Mouse (Mus musculus) thymus, postnatal 4 days (tissue): ENCODE measurements at regions not wholly inside any gene's neighbourhood (a gene's known extent, or its start where the extent isn't known, plus 50 kb on each side); places are given as distances from the start of the nearest gene placed in this dataset.

Experiments used
- DNase-seq: peaks from one replicate; pipeline ENCODE4 v3.0.0; 2021

- no peak for DNase-seq
Observed at GRCm38 (mm10) chr14:25354288-25354850, 104.6 kb upstream of the Zmiz1 start.

- no peak for DNase-seq
Observed at GRCm38 (mm10) chr14:25357805-25358204, 101.2 kb upstream of the Zmiz1 start.

DNA sequence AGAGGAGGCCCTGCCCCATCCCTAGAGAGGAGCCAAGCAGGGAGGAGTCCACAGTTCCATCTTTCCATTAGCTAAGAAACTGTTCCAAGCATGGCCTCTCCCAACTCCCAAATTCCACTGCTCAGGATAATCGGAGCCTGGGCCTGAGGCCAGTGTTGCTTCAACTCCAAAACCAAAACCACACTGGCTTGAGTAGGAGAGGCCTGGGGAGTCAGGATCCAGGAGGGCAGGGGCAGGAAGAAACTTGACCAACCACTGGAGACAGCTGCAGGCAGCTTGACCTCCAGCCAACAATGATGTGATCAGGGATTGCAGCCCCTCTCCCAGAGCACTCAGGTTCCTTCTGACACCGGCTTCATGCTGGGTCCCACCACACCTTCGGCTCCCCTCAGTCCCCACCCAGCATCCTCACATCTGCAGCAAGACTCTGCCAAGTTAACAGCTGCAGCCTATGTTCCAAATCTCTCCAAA is 99.1 kb upstream of the Zmiz1 start:
- DNase-seq, result no peak

DNA sequence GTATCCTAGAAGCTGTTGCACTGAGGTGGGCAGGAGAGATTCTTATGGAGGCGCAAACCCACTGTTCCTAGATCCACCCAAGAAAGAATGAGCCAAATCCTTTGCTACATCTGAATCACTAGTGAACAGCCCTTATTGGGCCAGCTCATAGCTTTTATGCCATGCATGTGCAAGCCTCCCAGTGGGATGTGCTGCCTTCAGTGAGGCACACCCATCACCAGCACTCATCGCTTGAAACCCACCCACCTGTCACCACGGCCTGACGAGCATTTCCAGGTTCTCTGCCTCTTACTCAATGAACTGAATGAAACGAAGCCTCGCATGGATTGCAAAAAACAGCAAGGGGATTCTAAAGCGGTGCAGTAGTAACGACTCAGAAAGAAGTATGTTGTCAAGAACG is 98.3 kb upstream of the Zmiz1 start:
- DNase-seq, result no peak

DNA sequence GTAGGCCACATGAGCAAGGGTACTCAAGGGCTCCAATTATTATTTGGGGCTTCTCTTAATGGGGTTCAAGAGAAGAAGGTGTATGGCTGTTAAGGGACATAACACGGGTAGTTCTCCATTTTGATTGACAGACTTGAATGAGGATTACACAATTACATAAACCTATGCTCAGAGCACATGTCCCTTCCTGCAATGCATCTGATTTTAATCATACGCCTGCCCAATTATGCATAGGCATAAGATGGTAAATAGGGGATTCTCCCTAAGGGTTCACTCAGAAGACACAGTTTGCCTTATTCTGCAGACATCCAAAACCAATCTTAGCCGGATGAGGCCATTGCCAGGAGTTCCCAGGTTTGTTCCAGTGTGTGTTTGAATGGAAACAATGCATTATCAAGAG is 97.9 kb upstream of the Zmiz1 start:
- no peak for DNase-seq

DNA sequence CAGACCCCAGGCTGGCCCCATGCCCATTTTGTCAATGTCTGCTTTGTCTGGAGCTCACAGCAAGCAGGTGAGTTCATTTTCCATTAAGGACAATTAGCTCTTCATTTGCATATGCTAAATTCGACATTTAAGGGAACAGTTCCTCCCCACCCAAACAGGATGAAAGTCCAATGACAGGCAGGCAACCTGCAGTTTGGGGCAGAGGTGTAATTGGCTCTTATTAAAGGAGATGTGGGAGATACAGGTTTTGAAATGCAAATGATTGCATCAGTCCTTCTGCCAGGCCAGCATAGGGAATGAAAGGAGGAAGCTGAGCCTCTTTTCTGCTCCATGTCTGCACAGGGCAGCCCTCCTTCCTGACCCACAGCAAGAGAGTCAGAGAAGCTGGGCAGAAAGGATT is 96.2 kb upstream of the Zmiz1 start:
- DNase-seq, result no peak

DNA sequence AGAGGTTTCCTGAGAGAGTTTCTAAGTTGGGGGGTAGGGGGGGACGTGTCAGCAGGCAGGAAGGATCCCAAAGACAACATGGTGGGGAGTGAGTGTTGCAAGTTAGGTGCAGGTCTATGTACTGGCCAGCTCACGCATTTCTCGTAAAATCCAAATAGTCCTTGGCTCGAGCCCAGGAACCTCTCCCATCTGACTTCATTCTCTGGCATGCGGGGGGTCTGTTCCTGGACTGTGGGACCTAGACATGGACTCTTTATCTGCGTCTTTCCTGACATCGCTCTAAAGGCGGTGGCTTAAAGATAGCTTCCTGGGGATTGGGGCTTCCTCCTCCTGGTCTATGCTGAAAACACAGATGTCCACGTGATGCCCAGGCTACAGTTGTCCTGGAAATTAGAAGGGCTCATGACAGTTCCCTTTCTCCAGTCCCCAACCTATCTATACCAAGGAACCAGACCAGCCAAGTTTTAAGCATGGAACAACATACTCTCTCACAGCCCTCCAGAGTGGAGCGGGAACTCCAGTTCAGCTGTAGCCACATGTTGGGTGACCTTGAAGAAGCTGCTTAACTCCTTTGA is 93.7 kb upstream of the Zmiz1 start:
- no peak for DNase-seq

GRCm38 (mm10) chr14:25366009-25366408 is 93.0 kb upstream of the Zmiz1 start:
- no peak for DNase-seq

DNA sequence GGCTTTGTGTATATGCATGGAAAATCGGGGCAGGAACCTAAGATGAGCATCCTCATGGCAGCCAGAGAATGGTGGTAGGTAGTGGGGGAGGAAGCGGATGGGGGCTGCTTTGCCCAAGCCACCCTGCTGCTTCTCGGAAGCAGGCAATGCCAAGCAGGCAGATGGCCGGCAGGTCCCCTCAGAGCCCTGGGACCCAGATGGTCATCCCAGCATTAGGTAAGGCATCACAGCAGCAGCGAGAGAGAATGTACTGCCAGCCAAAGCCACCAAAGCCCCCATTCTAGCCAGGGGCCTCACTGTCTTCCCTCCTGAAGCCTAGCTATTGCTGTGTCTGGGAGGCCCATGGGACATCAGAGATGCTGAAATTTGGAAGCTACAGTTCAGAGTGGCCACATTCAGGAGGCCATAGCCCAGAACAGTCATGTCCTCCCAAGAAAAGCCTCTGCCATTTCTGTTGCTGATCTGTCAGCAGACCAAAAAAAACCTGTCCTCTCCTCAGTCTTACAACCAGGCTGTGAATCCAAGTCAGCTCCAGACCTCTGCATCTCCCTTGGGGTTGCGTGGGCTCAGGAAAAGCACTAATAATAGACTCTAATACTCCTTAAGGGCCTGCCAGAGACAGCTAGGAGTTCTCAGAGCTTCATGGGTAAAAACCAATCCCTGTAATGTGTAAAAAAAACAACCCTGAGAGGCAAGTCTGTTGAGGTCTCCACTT is 88.5 kb upstream of the Zmiz1 start:
- DNase-seq, result no peak

- no peak for DNase-seq
Observed at GRCm38 (mm10) chr14:25371021-25371400, 88.0 kb upstream of the Zmiz1 start.

DNA sequence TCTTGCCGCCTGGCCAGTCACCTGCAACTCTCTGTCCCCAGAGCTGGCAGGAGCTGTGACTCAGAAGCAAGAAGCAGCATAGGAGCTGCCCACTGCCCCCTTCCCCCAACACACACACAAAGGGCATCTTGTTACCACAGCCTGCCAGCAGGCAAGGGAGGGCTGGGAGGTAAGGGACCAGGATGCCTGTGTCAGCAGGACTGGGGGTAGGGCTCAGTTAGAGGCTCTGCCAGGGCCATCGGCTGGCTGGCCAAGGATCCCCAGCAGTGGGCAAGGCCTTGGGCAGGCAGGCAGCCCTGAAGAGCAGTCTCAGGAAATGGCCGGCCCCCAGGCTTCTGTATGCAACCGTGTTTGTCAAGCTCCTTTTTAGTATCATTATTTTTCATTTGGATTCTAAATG is 87.3 kb upstream of the Zmiz1 start:
- DNase-seq, result no peak

- DNase-seq, result no peak
Observed at GRCm38 (mm10) chr14:25372581-25372980, 86.4 kb upstream of the Zmiz1 start.

GRCm38 (mm10) chr14:25373167-25373566 is 85.8 kb upstream of the Zmiz1 start:
- DNase-seq, result no peak

DNA sequence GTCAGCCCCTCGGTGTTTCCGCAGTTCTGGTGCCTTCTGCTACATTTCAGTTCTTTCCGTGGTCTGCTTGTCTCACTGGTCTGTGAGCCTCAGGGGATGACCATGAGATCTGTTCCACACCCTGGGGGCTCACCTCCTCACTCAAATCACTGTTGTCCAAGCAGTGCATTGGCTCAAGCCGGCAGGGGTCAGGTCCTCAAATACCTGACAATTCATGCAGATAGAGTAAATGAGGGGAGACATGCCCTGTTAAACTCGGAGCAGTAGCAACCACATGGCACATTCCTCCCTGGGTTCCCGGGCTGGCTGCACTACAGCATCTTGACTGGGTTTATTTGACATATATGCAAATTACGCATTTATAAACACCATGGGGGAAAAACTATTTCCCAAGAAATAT is 84.0 kb upstream of the Zmiz1 start:
- DNase-seq, result no peak

DNA sequence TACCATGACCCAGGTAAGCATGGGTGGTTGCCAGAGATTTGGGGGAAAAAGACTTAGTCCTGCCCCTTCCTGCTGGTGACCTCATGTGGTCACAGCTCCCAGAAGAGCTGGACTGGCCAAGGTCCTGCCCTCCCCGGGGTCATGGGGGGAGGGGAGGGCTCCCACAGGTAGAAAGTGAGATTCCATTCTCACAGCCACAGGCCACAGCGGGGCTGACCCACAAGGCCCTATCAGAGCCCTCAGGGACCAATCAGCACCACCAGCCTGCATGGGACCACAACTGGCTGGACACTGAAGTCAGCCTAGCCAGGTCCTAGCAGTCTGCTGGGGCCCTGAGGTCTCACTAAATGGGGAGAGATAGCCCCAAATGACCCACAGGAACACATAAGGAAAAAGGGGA is 81.9 kb upstream of the Zmiz1 start:
- DNase-seq, result peak; percentile 34

DNA sequence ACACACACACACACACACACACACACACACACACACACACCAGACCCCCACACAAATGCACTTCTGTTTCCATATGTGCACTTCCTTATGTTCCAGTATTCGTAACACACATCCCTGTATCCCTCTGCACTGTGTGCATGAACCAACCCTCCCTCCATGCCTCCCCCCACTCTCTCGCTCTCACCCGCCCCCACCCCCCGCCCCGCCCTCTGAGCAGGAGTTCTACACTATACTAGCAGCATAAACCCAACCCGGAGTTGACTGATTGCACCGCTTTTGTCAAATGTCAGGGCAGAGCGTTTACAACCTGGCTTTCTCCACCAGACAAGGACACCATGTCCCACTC is 81.5 kb upstream of the Zmiz1 start:
- no peak for DNase-seq

- peak; percentile 89 for DNase-seq
Observed at GRCm38 (mm10) chr14:25377900-25378716, 80.9 kb upstream of the Zmiz1 start.

DNA sequence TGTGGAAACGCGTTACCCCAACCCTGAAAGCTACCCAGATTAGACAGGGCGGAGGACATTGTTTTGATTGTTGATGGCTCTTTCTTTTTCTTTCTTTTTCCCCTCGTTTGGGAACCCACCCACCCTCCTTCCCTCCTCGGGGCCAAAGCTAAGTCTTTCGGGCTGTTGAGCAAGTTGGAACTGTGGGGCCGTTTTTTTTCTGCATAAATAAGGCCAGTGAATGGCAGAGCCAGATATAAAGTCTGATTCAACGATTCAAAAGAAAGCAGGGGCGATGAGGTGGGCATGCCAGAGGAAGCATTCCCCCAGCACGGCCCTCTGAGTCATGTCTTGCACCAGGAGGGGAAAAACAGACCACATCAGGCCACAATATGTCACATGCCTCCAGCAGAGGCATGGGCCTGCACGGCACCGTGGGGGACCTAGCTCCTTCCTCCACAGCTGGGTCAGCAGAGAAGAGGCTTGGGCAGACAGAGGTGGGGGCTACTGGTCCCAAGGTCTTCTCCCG is 80.2 kb upstream of the Zmiz1 start:
- peak; percentile 62 for DNase-seq

DNA sequence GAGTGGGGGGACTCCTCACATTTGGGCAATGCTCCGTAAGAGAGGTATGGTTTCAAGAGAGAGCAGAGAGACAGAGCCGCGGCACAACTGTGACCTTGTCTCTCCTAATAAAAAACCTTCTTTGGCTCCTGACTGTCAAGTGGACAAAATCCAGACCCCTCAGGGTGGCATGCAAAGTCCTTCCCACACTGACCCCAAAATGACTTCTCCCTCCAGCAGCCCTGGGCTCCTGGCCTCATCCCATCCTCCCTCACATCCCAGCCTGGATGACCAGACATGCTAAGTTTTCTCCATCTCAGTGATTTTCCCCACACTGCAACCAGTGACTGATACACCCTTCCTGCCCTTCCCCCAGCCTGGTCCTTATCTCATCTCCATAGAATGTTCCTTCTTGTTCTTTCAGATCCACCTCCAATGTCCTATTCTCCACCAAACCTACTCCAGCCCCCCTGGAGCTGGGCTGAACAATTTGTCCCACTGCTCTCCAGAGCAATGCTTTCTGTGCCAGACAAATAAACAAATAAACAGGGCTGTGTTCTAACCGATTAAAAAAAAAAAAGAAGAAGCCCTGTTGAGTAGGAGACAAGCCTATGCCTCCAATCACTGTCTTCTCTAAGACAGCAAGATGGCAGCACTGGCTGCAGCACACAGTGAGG is 75.7 kb upstream of the Zmiz1 start:
- no peak for DNase-seq

DNA sequence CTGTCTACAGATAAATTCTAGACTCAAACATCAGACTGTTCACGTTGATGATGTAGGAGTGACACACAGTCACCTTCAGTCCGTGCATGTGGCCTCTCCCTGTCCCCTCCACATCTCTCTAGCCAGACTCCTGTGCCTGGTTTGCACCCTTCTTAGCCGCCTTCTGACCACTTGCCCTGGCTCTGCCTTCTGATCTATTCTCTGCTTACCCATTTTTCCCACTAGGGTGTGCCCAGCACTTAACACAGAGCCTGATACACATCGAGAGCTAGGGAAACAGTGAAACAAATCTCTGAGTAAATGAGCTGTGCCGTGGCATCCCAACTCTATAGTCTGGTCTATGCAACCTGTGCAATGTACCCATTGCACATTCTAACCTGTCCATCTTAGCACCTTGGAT is 73.3 kb upstream of the Zmiz1 start:
- no peak for DNase-seq

DNA sequence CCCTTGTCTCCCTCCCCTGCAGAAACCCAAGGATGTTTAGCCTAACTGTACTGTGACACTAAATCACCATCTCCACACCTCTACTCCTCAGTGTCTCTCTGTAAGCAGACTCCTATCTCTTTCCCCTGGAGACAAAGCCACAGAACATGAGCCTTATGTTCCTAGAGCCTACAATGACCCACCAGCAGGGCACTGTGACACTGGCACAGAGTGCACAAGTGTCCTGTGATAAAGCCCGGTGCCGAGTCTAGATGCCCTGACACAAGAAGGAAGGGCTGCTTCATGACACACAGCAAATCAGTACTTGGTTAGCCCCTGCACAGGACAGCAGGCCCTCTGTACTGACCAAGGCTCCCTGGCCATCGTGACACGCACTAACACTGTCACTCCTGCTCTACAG is 71.2 kb upstream of the Zmiz1 start:
- no peak for DNase-seq

DNA sequence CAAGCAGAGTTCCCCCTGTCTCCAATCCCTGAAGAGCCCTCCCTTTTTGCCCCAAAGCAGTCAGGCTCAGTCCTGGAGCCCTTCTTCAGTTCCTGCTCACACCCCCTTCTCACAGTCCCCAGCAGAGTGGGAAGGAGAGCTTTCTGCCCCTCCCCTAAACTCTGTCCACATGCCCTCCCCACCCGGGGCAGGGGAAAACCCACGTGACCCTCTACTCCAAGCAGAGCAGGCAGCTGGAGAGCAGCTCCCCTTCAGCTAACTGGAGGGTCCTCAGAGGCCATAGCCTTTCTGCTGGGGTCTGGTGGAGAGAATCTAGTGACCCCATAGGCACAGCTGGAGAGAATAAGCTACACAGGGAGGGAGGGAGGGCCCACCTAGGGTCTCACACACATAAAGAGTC is 69.7 kb upstream of the Zmiz1 start:
- no peak for DNase-seq

- no peak for DNase-seq
Observed at GRCm38 (mm10) chr14:25392412-25392811, 66.6 kb upstream of the Zmiz1 start.
